Mouse (Mus musculus) liver, embryonic 13.5 days (tissue): Measurements from ENCODE around the gene 4930404N11Rik. TPM values are rescaled to one million over a fixed set of nuclear protein-coding genes. Genes with fewer than 3 reads are reported as not detected.

Experiments used
- ATAC-seq: fragments of 200-750 bp; cut with Nextera tagmentation; 2 replicates; pipeline ENCODE4 v1.8.0; 2017; ENCODE audit warnings: low read depth, mild to moderate bottlenecking, moderate number of reproducible peaks, moderate library complexity
- DNase-seq: peaks from one replicate; pipeline ENCODE4 v3.0.0; 2022
- H3K27ac ChIP-seq: fragments of 300-500 bp; sonication (generic); 2 replicates; pipeline ENCODE4 v1.5.1; 2015; ENCODE audit warnings: moderate library complexity, mild to moderate bottlenecking, inconsistent platforms
- H3K27me3 ChIP-seq: fragments of 300-500 bp; sonication (generic); 2 replicates; pipeline ENCODE4 v1.6.1; 2015; ENCODE audit warnings: mild to moderate bottlenecking, inconsistent platforms
- H3K36me3 ChIP-seq: fragments of 300-500 bp; sonication (generic); 2 replicates; pipeline ENCODE4 v1.6.1; 2015; ENCODE audit warnings: mild to moderate bottlenecking, inconsistent platforms
- H3K4me1 ChIP-seq: fragments of 300-500 bp; sonication (generic); replicated peaks from 2 replicates; pipeline ENCODE4 v1.6.1; 2015; ENCODE audit warnings: inconsistent platforms
- H3K4me2 ChIP-seq: fragments of 300-500 bp; sonication (generic); 2 replicates; pipeline ENCODE4 v1.6.1; 2015; ENCODE audit warnings: inconsistent platforms, mild to moderate bottlenecking, moderate library complexity
- H3K4me3 ChIP-seq: fragments of 300-500 bp; sonication (generic); replicated peaks from 2 replicates; pipeline ENCODE4 v1.5.1; 2015; ENCODE audit warnings: mild to moderate bottlenecking, inconsistent platforms
- H3K9ac ChIP-seq: fragments of 300-500 bp; sonication (generic); 2 replicates; pipeline ENCODE4 v1.6.1; 2015; ENCODE audit warnings: mild to moderate bottlenecking, inconsistent platforms
- H3K9me3 ChIP-seq: fragments of 300-500 bp; sonication (generic); replicated peaks from 2 replicates; pipeline ENCODE4 v1.6.1; 2016; ENCODE audit warnings: inconsistent platforms
- WGBS: fragments of 180-500 bp; shearing (Covaris S2); methylation state at CpG from one replicate; pipeline ENCODE4 v1.1.7; 2015; ENCODE audit not compliant: insufficient replicate concordance; 5-methylcytosine and 5-hydroxymethylcytosine counted together
- polyA plus RNA-seq: library from polyadenylated mRNA; unstranded; fragments of >200 nt; fragmentation: Nextera tagmentation; extraction: Ambion mirVana; gene quantifications from 2 replicates; pipeline ENCODE4 v1.2.1, GENCODE M21; 2015

4930404N11Rik gene
- polyA plus RNA-seq, 1 experiment from 2014 or later: 1.2 TPM

GRCm38 (mm10) chr10:81408871-81409291, 43.3 kb upstream of the 4930404N11Rik start:
- peaks cover 50% of the 10 kb centered on the region for H3K27me3 ChIP-seq
- whole genome bisulfite sequencing: 5% methylated on average over 9 of the region's 9 CpGs
- no peak overlapping the region for H3K4me3 ChIP-seq
- H3K4me2 ChIP-seq: peak overlapping the region; percentile 28; the same call in 1 of the 2 replicates
- peaks cover 90% of the 10 kb centered on the region for H3K4me1 ChIP-seq
- peak overlapping the region; percentile 45; the same call in 1 of the 2 replicates for H3K9ac ChIP-seq
- no peaks in the 10 kb centered on the region for H3K9me3 ChIP-seq
- peaks cover 2% of the 10 kb centered on the region; the same call in 1 of the 2 replicates for H3K36me3 ChIP-seq
- DNase-seq (peak; percentile 74), ATAC-seq (peak; percentile 73)
- peak overlapping the region; percentile 60 for H3K27ac ChIP-seq

DNA sequence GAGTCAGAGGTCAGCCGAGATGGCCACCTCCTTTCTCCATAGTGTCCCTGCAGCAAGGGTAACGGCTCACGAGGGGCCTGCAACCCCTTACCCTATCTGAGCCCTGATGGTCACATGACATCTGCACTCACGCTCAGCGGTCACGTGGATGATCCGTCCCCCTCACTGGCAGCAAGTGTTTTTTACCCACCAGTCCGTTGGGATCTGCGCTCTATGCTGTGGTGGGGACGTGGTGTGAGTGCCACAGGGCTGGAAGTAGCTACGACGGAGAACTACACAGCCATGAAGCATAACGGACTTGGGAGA, 42.8 kb upstream of the 4930404N11Rik start:
- H3K9me3 ChIP-seq: no peaks in the 10 kb centered on the region
- H3K4me1 ChIP-seq: peaks cover 87% of the 10 kb centered on the region
- peak overlapping the region; percentile 60 for H3K27ac ChIP-seq
- H3K36me3 ChIP-seq: peaks cover 2% of the 10 kb centered on the region; the same call in 1 of the 2 replicates
- ATAC-seq (peak; percentile 3; the same call in 1 of the 2 replicates), DNase-seq (no peak)
- no peak overlapping the region for H3K4me3 ChIP-seq
- WGBS: 19% methylated on average over 13 of the region's 13 CpGs
- H3K27me3 ChIP-seq: peaks cover 53% of the 10 kb centered on the region
- peak overlapping the region; percentile 28 for H3K4me2 ChIP-seq
- H3K9ac ChIP-seq: no peak overlapping the region

GRCm38 (mm10) chr10:81407539-81408423, 42.2 kb upstream of the 4930404N11Rik start:
- peak overlapping the region; percentile 44 for H3K4me2 ChIP-seq
- H3K9me3 ChIP-seq: no peaks in the 10 kb centered on the region
- H3K4me3 ChIP-seq: peak overlapping the region; percentile 21
- WGBS: 16% methylated on average over 31 of the region's 31 CpGs
- no peak overlapping the region for H3K9ac ChIP-seq
- H3K27ac ChIP-seq: peak overlapping the region; percentile 60
- peaks cover 55% of the 10 kb centered on the region for H3K27me3 ChIP-seq
- ATAC-seq: no peak
- DNase-seq: no peak
- peaks cover 2% of the 10 kb centered on the region; the same call in 1 of the 2 replicates for H3K36me3 ChIP-seq
- H3K4me1 ChIP-seq: peaks cover 87% of the 10 kb centered on the region

DNA sequence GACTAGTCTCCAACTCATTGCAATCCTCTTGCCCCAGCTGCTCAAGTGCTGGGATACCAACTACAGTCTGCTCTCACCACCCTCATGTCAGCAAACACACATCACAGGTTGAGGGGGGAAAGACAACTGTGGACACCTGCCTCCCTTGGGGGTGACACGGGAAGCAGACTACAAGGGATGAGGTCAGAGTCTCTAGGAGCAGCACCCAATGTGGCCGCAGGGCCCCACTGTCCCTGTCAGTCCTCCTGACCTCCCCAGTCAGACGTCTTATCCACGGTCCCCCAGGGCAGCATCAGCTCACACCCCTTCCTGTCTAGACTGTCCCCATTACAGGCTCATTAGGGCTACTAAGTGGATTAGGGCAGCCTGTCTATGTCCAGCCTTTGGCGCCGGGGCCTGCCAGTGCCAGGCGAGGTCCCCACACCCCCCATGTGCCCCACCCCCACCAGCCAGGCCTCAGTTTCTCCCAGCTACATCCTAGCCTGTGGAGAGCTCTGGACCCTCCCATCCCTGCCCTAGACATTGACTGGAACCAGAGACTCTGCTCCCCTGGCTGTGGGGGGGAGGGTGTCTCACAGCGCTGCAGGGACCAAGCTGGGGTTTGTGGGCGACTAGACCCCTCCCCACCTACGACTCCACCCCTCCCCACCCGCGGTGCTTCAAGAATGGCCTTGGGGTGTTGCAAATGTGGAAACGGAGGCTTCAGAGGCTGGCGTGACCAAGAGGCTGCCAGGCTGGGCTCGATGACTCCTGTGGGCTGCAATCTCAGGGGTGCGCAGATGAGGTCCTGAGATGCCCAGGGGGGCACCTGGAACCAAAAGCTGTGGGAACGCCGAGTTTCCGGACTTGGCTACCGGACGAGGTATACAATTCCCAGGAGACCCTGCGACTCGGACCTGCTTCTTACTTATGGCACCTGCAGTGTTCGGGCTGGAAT, 41.2 kb upstream of the 4930404N11Rik start:
- no peak for DNase-seq
- H3K27me3 ChIP-seq: peaks cover 55% of the 10 kb centered on the region
- peak overlapping the region; percentile 21 for H3K4me3 ChIP-seq
- H3K9me3 ChIP-seq: no peaks in the 10 kb centered on the region
- H3K4me1 ChIP-seq: peaks cover 87% of the 10 kb centered on the region
- 16% methylated on average over 24 of the region's 24 CpGs for WGBS
- H3K4me2 ChIP-seq: peak overlapping the region; percentile 44
- no peak overlapping the region for H3K9ac ChIP-seq
- H3K36me3 ChIP-seq: peaks cover 2% of the 10 kb centered on the region; the same call in 1 of the 2 replicates
- ATAC-seq: no peak
- H3K27ac ChIP-seq: peak overlapping the region; percentile 37

DNA sequence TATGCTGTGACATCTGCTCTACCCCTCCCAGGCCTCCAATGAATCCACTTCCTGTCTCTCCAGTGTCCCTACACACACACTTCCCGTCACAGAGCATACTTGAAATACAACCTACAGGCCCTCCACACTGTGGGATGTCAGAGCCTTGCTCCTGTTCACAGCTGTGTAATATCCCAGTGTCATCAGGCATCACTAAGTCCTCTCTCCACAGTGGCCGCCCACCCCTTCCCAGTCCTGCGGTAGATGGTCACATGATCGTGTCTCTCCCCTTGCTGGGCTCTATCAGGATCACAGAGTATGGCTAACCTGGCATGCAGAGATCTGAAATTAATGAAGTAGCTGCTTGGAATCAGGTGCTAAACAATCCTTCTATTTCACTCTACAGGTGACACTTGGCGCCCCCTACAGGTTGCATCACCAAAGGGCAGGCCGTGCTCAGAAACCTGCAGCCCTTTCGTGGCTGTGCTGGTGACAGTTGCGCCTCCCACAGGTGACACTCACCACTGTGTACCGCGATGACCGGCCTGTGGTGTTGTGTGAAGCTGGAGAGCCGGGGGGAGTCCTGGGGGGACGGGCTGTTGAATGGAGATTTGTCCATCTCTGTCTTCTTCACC, 40.1 kb upstream of the 4930404N11Rik start:
- peaks cover 86% of the 10 kb centered on the region for H3K4me1 ChIP-seq

GRCm38 (mm10) chr10:81404720-81405119, 39.1 kb upstream of the 4930404N11Rik start:
- no peak overlapping the region for H3K4me2 ChIP-seq
- DNase-seq: no peak
- no peak overlapping the region for H3K9ac ChIP-seq
- H3K36me3 ChIP-seq: peaks cover 12% of the 10 kb centered on the region
- 20% methylated on average over 18 of the region's 18 CpGs for WGBS
- H3K27me3 ChIP-seq: peaks cover 61% of the 10 kb centered on the region
- no peak overlapping the region for H3K27ac ChIP-seq
- H3K9me3 ChIP-seq: no peaks in the 10 kb centered on the region
- ATAC-seq: no peak
- H3K4me3 ChIP-seq: no peak overlapping the region
- peaks cover 77% of the 10 kb centered on the region for H3K4me1 ChIP-seq

More for the DNA sequence above, 40.1 kb upstream of the 4930404N11Rik start:
- DNase-seq: no peak
- Histone ChIP-seq H3K27me3 (peaks cover 55% of the 10 kb centered on the region), H3K9me3 (no peaks in the 10 kb centered on the region), H3K27ac (no peak overlapping the region), H3K36me3 (peaks cover 3% of the 10 kb centered on the region; the same call in 1 of the 2 replicates), H3K4me2 (no peak overlapping the region), H3K4me3 (no peak overlapping the region), H3K9ac (no peak overlapping the region)
- WGBS: 38% methylated on average over 13 of the region's 13 CpGs
- ATAC-seq: no peak

- Histone ChIP-seq H3K4me1 (peaks cover 70% of the 10 kb centered on the region), H3K4me3 (no peak overlapping the region), H3K4me2 (0 out of 2 replicates have a peak overlapping the region, but pooled peaks have one; percentile 1), H3K27ac (no peak overlapping the region), H3K27me3 (peaks cover 61% of the 10 kb centered on the region), H3K36me3 (peaks cover 18% of the 10 kb centered on the region), H3K9me3 (no peaks in the 10 kb centered on the region), H3K9ac (no peak overlapping the region)
- no peak for ATAC-seq
- DNase-seq: no peak
- 37% methylated on average over 9 of the region's 9 CpGs for WGBS
Observed at GRCm38 (mm10) chr10:81404082-81404481, 38.5 kb upstream of the 4930404N11Rik start.

- no peak for ATAC-seq
- WGBS: 76% methylated on average over 10 of the region's 10 CpGs
Observed at GRCm38 (mm10) chr10:81403511-81403910, 37.9 kb upstream of the 4930404N11Rik start.

DNA sequence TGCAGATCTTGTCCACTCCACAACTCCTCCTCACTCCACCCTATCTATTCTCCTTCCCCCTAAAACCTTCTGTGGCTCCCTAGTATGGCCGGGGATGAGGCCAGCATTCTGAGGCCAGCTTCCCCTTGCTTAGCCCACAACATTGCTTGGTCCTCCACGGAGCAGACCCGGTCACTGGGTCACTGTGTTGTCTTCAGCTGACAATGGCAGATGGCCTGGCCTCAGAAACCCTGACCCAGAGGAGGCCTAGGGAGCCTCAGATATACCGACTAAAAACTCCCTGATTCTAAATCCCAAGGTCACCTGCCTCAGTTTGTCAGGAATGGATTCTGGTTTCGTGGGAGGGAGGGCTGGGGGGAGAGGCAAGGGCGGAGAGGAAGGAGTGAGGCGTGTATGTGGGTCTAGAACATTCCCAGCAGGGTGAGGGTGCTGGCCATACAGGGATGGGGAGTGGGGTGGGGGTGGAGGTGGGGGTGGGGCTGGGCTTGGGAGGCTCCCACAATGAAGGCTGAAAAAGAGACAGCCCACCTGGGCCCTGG, 36.7 kb upstream of the 4930404N11Rik start:
- peak; percentile 13; the same call in 1 of the 2 replicates for ATAC-seq
- Histone ChIP-seq H3K36me3 (peaks cover 19% of the 10 kb centered on the region), H3K4me2 (peak overlapping the region; percentile 29; the same call in 1 of the 2 replicates), H3K9me3 (no peaks in the 10 kb centered on the region), H3K4me3 (no peak overlapping the region), H3K9ac (0 out of 2 replicates have a peak overlapping the region, but pooled peaks have one; percentile 13), H3K27me3 (peaks cover 45% of the 10 kb centered on the region), H3K4me1 (peaks cover 52% of the 10 kb centered on the region), H3K27ac (peak overlapping the region; percentile 63)
- DNase-seq: no peak
- 40% methylated on average over 7 of the region's 7 CpGs for WGBS

More at GRCm38 (mm10) chr10:81403511-81403910, 37.9 kb upstream of the 4930404N11Rik start:
- H3K4me2 ChIP-seq: no peak overlapping the region
- H3K9ac ChIP-seq: no peak overlapping the region
- H3K27ac ChIP-seq: no peak overlapping the region
- no peak overlapping the region for H3K4me3 ChIP-seq
- peaks cover 57% of the 10 kb centered on the region for H3K27me3 ChIP-seq
- DNase-seq: no peak
- peaks cover 64% of the 10 kb centered on the region for H3K4me1 ChIP-seq
- H3K36me3 ChIP-seq: peaks cover 19% of the 10 kb centered on the region
- H3K9me3 ChIP-seq: no peaks in the 10 kb centered on the region

DNA sequence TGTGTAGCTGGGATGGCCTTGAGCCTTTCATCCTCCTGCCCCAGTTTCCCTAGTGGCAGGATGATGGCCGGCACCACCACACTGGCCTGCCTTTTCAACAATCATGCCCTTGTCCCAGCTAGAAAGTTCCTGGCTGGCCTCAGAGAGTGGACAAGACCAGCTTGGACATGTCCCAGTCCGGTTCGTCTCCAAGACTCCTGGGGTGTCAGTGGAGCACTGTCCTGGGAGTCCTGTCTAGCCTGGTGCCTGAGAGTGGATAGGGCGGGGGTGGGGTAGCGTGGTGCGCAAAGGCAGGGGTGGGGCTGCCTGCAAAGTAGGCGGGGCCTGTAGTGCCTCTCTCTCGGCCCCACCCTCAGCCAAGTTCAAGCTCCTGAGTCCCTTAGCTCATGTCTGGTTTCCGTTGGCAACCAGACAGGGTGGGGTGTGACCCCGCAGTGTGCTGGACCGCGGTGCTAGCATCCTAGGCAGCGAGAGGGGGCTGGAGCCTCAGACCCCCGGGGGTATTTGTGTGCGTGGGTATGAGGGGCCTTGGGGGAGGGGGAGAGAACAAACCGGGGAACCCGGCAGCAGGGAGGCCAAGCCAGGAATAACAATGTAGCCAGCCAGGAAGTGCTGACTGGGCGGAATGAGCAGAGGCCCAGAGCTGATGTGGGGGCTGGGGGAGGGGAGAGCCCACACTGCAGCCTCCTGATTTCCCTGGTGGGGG, 36.1 kb upstream of the 4930404N11Rik start:
- H3K4me2 ChIP-seq: peak overlapping the region; percentile 29
- peaks cover 38% of the 10 kb centered on the region for H3K27me3 ChIP-seq
- peak; percentile 63 for DNase-seq
- ATAC-seq: peak; percentile 84
- peaks cover 46% of the 10 kb centered on the region for H3K4me1 ChIP-seq
- no peak overlapping the region for H3K4me3 ChIP-seq
- peaks cover 21% of the 10 kb centered on the region for H3K36me3 ChIP-seq
- H3K9ac ChIP-seq: peak overlapping the region; percentile 13; the same call in 1 of the 2 replicates
- H3K27ac ChIP-seq: peak overlapping the region; percentile 63
- 10% methylated on average over 18 of the region's 18 CpGs for WGBS
- no peaks in the 10 kb centered on the region for H3K9me3 ChIP-seq
